Mouse (Mus musculus) kidney, adult 9 months (tissue): ENCODE data around the gene Muc13.

ENCODE experiments used
- DNase-seq: peaks from one replicate; pipeline ENCODE4 v3.0.0; 2022

Muc13 gene

DNA sequence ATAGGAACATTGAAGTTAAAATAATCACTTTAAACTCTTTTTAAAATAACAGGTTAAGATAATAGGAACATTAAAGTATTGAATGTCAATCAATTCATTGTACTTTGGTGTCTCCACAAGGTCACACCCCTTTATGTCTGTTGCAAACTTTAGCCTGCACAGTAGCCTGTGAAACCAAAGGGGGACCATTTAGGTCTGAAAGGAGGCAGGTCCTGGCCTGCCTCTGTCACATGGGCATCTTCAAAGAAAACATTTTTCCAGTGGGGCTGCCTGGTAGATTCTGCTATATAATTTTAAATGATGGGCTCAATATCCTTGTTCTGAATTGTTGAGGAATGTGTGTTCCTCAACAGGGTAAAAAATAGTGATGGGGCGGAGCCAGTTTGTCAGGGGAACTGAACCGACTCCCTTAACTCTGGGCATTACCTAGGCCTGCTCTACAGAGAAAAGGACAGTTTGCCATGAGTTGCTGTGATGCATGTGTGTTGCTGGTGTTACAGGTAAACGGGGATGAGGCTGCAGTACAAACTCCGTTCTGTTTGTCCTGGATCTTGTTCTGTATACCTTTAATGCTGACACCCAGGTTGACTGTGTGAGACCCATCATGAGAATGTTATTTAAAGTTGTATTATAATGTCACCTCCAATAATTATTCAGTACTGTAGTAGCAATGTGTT lies 22.9 kb upstream of the Muc13 start:
- no peak for DNase-seq

DNA sequence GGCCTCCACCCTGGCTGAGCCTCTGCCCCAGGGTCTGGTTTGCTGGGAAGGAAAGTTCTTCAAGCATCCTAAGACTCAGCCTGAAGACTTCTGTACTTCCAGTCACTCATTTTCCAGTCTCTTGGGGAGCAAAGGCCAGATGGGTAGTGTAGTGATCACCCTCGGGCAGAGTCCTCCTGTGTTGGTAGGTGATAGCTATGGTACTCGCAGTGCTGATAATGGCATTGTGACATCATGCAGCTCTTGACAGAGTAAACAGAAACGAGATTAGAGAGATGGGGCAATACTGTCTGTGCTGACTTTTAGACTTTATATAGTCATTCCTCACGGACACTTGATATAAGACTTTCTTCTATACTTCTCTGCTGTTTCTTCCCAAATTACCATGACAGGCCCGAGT lies 21.0 kb upstream of the Muc13 start:
- DNase-seq, result no peak

GRCm38 (mm10) chr16:33774972-33775371 lies 18.9 kb upstream of the Muc13 start:
- DNase-seq, result no peak

GRCm38 (mm10) chr16:33775733-33776335 lies 18.0 kb upstream of the Muc13 start:
- no peak for DNase-seq

DNA sequence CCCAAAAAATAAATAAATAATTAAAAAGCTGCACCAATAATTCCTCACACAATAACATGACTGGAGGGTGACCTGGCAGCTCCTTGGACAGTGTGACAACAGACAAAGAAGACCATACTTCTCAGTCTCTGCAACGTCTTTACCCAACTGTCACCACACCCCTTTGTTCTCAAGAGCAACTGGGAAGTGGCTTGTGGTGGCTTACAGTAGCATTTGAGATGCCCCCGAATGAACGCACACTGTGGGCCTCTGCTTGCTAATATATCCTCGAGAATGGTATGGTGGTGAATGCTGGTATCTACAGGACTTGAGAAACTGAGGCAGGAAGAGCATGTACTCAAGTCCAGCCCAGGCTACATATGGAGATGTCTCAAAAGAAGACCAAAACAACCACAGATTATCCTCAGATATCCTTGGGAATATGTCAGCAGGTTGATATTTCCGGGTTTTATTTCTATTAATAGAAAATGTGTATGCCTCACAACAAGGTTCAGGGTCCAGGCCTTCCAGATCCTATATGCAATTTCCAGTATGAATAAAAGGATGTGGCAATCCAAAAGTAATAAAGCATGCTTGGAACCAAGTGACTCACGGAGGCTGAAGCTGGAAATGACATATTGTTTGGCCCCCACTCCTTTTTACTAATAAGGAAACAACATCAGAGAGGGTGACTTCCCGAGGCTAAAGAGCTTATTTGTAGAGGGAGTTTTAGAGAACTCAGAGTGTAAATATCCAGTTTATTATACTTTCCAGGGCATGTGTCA lies 16.9 kb upstream of the Muc13 start:
- DNase-seq, result no peak

- no peak for DNase-seq
Measured at GRCm38 (mm10) chr16:33777607-33778006, 16.2 kb upstream of the Muc13 start.

DNA sequence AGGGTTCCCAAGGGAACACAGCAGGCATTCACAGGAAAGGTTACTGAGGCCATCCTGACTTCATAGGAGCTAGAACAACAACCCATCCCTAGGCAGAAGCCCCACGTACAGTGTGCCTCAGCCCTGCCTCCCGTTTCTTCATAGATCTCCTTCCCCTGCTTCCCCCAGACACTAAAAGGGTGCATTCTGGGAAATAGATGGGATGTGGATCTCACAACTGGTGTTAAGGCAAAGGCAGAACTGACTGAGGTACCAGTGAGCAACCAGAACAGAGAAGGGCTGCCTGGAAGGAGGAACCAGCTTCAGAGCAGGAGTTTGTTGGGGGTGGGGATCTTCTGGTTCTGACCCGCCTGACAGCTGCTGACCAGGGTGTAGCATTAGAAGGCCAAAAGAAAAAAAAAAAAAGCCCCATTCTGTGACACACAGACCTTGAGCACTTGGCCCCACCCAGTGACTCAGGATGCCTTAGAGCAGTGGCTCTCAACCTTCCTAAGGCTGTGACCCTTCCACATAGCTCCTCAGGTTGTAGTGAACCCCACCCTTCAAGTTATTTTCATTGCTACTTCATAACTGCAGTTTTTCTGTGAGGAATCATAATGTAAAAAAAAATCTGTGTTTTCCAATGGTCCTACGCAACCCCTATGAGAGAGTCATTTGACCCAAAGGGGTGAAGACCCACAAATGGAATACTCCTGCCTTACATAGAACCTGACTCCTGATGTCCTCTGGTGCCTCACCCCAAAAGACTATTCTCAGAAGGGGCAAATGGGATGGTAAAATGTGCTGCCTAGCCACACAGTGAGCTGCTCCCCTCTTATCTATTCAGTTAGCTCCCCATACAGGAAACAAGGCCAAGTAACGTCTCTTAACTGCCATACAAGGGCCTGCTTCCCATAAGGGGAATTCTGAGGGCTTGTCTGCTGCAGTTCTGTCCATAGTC lies 11.8 kb upstream of the Muc13 start:
- DNase-seq, result no peak

DNA sequence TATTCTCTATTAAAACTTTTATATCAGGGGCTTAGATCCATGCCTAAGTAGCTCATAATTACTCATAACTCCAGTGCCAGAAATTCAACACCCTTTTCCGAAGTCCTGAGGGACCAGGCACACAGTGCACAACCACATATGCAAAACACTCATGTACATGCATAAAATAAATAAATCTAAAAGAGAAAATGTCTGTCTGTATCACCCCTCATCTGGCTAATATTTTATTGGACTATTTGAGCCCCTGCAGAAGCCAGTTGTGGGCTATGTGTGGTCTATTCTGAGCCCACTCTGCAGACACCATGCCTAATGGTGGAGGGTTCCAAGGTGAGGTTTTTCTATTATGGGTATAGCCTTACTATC lies 11.1 kb upstream of the Muc13 start:
- DNase-seq, result no peak

DNA sequence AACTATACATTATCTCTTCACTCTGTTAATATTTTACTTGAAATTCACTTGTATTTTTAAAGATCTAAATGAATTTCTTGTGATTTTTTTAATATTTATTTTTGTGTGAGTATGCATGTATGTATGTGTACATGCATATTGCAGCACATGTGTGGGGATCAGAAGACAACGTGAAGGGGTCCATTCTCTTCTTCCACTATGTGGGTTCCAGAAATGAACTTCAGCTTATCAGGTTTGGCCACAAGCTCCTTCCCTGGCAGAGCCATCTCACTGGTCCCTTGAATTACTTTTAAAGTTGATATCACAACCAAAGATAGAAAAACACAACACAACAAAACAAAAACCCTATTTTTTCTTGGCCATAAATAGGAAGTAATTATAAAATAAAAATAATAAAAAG lies 9.3 kb upstream of the Muc13 start:
- DNase-seq, result no peak

DNA sequence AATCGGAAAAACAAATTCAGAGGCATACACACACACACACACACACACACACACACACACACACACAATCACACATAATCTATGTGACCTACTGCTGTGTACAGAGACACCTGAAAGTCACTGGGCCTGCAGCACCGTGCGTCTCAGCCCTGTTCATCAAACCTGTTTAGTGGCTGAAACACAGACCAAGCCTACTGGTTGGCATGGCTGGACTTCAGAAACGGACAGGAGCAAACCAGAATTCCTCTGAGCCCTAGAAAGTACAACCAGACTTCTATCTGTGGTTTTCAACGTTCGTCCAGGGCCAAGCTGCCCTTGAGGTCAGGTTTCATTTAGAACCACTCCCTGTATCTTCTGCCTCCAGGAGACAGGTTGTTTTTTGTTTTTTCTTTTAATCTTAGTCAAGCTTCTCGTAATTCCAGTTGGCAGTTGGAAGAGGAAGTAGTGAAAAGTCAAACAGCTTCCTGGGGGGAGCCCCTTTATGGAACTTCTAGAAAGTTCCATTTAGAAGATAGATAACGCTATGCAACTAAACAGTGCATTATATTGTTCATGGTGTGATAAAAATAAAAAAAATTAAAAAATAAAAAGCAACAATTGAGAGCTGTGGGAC lies 8.6 kb upstream of the Muc13 start:
- no peak for DNase-seq

DNA sequence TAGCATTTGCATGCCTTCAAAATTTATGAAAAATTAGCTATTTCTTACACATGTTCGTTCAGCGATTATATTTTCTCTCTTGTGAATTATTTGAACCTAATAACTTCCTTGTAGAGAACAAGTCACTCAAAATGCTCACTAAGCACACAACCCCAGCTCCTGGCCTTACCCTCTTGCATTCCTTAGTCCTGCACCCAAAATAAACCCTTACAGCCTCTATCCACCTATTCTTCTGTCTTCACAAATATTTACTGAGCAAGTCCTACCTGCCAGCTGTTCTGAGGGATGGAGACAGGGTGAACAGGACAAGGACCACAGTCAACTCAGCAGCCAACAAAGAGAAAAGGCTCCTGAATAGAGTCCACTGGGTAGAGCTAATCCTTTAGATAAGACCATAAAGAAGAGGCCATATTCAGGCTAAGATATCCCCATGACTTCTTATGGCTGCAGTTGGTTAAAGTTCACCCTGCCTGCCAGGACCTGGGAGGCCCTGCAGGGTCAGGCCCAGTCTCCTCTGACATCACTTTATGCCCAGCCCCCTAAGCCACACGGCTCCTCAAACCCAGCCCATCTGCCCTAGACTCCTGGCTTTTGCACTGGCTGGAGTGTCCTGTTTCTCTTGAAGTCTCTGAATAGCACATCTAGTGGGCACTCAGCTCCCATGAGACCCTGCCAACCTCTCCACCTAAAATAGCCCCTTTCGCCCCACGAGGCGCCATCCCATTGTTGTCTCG lies 7.0 kb upstream of the Muc13 start:
- no peak for DNase-seq

DNA sequence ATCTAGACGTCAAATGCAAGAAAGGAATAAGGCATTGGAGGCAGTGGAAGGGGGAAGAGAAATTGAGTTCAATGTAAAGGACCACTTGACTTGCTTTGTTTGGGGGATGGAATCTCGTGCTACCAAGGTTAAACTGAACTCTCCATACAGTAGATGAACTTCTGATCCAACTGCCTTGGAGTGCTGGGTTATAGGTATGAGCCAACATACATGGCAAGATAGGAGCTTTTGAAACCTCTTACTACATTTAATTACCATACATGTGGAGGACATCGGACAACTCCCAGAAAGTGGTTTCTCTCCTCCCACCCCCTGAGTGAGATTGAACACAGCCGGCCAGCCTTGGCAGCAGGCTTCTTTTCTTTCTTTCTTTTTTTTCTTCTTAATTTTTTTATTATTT lies 1.3 kb downstream of the Muc13 start:
- DNase-seq, result no peak

DNA sequence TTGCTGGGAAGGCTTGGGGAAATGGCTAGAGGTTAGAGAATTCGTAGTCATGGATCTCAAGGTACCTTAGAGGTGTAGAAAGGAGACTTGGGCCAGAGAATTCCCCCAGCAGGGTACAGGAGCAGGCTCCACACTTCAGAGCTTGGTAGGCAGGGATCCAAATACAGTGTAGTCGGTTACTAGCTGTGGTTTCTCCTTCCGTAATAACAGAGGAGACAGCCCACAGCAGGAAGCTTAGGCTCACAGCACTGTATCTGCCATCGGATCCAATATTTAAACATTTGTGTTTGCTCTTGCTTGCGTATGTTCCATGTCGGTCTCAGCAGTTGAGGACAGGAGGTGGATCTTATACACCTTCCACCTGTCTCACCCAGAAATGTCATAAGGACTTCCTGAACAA lies 2.0 kb downstream of the Muc13 start:
- DNase-seq, result no peak

DNA sequence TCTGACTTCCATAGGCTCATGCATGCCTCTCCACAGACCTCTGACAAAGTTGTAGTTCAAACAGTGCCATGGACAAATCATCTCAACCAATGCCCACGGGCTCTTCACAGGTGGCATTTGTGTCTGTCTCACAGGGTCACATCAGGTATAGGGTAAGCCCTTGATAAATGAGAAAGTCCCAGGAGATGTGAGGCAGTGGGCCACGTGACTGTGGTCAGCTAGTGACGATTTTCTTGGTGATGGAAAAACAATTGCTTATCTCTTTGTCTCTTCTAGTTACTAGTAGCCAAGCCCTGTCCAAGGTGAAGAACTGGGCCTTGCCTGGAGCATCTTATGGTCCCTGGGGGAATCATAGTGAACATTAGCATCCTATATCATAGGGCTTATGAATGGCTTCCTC lies 2.9 kb downstream of the Muc13 start:
- DNase-seq, result no peak

GRCm38 (mm10) chr16:33797860-33798259 lies 4.0 kb downstream of the Muc13 start:
- peak; percentile 59 for DNase-seq

GRCm38 (mm10) chr16:33810002-33810401 lies 16.2 kb downstream of the Muc13 start:
- DNase-seq, result no peak

GRCm38 (mm10) chr16:33818413-33819165 lies 24.8 kb downstream of the Muc13 start:
- no peak for DNase-seq

- peak; percentile 91 for DNase-seq
Measured at GRCm38 (mm10) chr16:33820269-33821178, 26.7 kb downstream of the Muc13 start.

- DNase-seq, result no peak
Measured at GRCm38 (mm10) chr16:33824603-33825002, 30.8 kb downstream of the Muc13 start.

DNA sequence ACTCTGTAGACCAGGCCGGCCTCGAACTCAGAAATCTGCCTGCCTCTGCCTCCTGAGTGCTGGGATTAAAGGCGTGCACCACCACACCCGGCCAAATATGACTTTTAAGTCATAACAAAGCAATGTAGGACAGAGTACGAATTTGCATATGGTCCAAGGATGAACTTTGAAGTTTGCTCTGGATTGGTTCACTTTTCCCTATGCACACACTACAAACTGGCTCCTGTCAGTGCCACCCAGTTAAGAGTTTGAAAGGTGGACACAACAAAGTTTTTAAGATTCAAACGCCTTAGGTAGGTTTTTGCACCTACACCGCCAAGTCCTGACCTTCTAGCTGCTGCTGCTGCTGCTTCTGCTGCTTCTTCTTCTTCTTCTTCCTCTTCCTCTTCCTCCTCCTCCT lies 34.7 kb downstream of the Muc13 start:
- DNase-seq, result no peak
